Mouse (Mus musculus): ENCODE results near the gene Rimklb.

GRCm38 (mm10) chr6:122417015-122417414 lies 81.5 kb downstream of the Rimklb start:
- TF ChIP-seq ZMIZ1 (IDR thresholded peaks at IDR 0.05; ENCODE audit: low read depth, low read length) (no peak), KAT2A (IDR thresholded peaks at IDR 0.05; ENCODE audit: insufficient replicate concordance, low read length) (no peak), POLR2A (IDR thresholded peaks at IDR 0.05; ENCODE audit: low read depth, low read length) (no peak), CTCF (conservative IDR thresholded peaks at IDR 0.05 in 1 of 2, IDR thresholded peaks at IDR 0.05 in 1 of 2; ENCODE audit: low read depth in 2 of 2, low read length in 2 of 2) (no peak), BHLHE40 (IDR thresholded peaks at IDR 0.05; ENCODE audit: low read depth, low read length) (no peak), ELF1 (IDR thresholded peaks at IDR 0.05; ENCODE audit: low read depth, low read length) (no peak), HCFC1 (IDR thresholded peaks at IDR 0.05; ENCODE audit: low read depth, low read length) (no peak), MAFK (IDR thresholded peaks at IDR 0.05; ENCODE audit: insufficient replicate concordance, low read length) (no peak), EP300 (IDR thresholded peaks at IDR 0.05; ENCODE audit: low read length) (no peak)

All from CH12.LX (cell line).